Mouse (Mus musculus): Measurements from ENCODE around the gene Lrfn1.

- TF ChIP-seq GATA1 (IDR thresholded peaks at IDR 0.05; ENCODE audit: low read length) = no peak
- TF ChIP-seq TAL1 (IDR thresholded peaks at IDR 0.05; ENCODE audit: low read length) = no peak
Observed at GRCm38 (mm10) chr7:28446446-28446845, 5.3 kb upstream of the Lrfn1 start.
